In genomic region chr5:24601071-24601835, GRCm38 (mm10) we compare ENCODE assay signal across 8 mouse cellular contexts. TPM values are rescaled to one million over a fixed set of nuclear protein-coding genes. Genes with fewer than 3 reads are reported as not detected.
A peak's percentile ranks its signal among the peaks of the same experiment; 100 is the strongest.
DNase-seq lines count a peak whose midpoint lies in the region; ATAC-seq and TF ChIP-seq lines count a peak whose summit lies in the region.

No protein-coding gene starts in this region.

- peak overlapping the region; percentile 85 for H3K4me2 ChIP-seq in lung, embryonic 16.5 days (ENCODE audit: low read depth, low read length)
- peak overlapping the region; percentile 80 for H3K4me2 ChIP-seq in heart, postnatal 0 days (ENCODE audit: low read depth, low read length)
- peak overlapping the region; percentile 75 for H3K4me2 ChIP-seq in liver, embryonic 16.5 days (ENCODE audit: low read depth, low read length)

- no peaks in the 10 kb centered on the region for H3K27me3 ChIP-seq in lung, embryonic 16.5 days (ENCODE audit: control insufficient read depth, insufficient read depth, low read depth, low read length)
- no peaks in the 10 kb centered on the region for H3K27me3 ChIP-seq in heart, postnatal 0 days (ENCODE audit: control insufficient read depth, insufficient read depth, low read length)
- H3K27me3 ChIP-seq in liver, embryonic 16.5 days (ENCODE audit: control insufficient read depth, insufficient read depth, low read depth, low read length), result peaks cover 81% of the 10 kb centered on the region

- H3K9ac ChIP-seq in lung, embryonic 16.5 days (ENCODE audit: low read length), result peak overlapping the region; percentile 90
- peak overlapping the region; percentile 80 for H3K9ac ChIP-seq in heart, postnatal 0 days (replicated peaks; ENCODE audit: low read depth, low read length)
- no peak overlapping the region; the same call in 1 of the 2 replicates for H3K9ac ChIP-seq in liver, embryonic 16.5 days (ENCODE audit: low read depth, low read length)

- no peak for TF ChIP-seq EP300 in heart, postnatal 0 days (IDR thresholded peaks at IDR 0.05; ENCODE audit: low read depth)

- TF ChIP-seq CTCF in heart, postnatal 0 days (IDR thresholded peaks at IDR 0.05; ENCODE audit: low read depth), result no peak

- H3K4me1 ChIP-seq in lung, embryonic 16.5 days (replicated peaks; ENCODE audit: control insufficient read depth, insufficient read depth, low read length), result peaks cover 56% of the 10 kb centered on the region
- H3K4me1 ChIP-seq in heart, postnatal 0 days (ENCODE audit: control insufficient read depth, insufficient read depth), result peaks cover 39% of the 10 kb centered on the region
- H3K4me1 ChIP-seq in liver, embryonic 16.5 days (ENCODE audit: control insufficient read depth, low read depth, low read length), result peaks cover 7% of the 10 kb centered on the region

- peak overlapping the region; percentile 100 for H3K27ac ChIP-seq in lung, embryonic 16.5 days (ENCODE audit: low read length)
- H3K27ac ChIP-seq in heart, postnatal 0 days (ENCODE audit: low read depth), result peak overlapping the region; percentile 98
- no peak overlapping the region; the same call in 1 of the 2 replicates for H3K27ac ChIP-seq in liver, embryonic 16.5 days (ENCODE audit: low read length)

- no peaks in the 10 kb centered on the region for H3K36me3 ChIP-seq in lung, embryonic 16.5 days (ENCODE audit: control insufficient read depth, insufficient read depth, low read length)
- H3K36me3 ChIP-seq in heart, postnatal 0 days (replicated peaks; ENCODE audit: control insufficient read depth, insufficient read depth, low read length), result no peaks in the 10 kb centered on the region
- no peaks in the 10 kb centered on the region for H3K36me3 ChIP-seq in liver, embryonic 16.5 days (ENCODE audit: control insufficient read depth, insufficient read depth)

- 1% methylated on average over 33 of the region's 33 CpGs for WGBS in lung, embryonic 16.5 days
- WGBS in heart, postnatal 0 days, result 1% methylated on average over 33 of the region's 33 CpGs
- WGBS in liver, embryonic 16.5 days (ENCODE audit: insufficient replicate concordance), result 1% methylated on average over 33 of the region's 33 CpGs

- peak; percentile 45 for DNase-seq in adrenal gland, postnatal 25 days
- DNase-seq in adrenal gland, adult 8-10 months, result no peak
- no peak for DNase-seq in lung, postnatal 14 days
- no peak for DNase-seq in heart, postnatal 0 days (ENCODE audit: low spot score)
- DNase-seq in thymus, postnatal 10 days (ENCODE audit: low spot score in 2 of 2), result no peak

- no peaks in the 10 kb centered on the region for H3K9me3 ChIP-seq in lung, embryonic 16.5 days (ENCODE audit: control insufficient read depth, low read length)
- H3K9me3 ChIP-seq in heart, postnatal 0 days (replicated peaks; ENCODE audit: control insufficient read depth, low read length), result no peaks in the 10 kb centered on the region
- H3K9me3 ChIP-seq in liver, embryonic 16.5 days (replicated peaks; ENCODE audit: control insufficient read depth, low read length), result no peaks in the 10 kb centered on the region

- peak overlapping the region; percentile 70 for H3K4me3 ChIP-seq in lung, embryonic 16.5 days (ENCODE audit: low read length)
- H3K4me3 ChIP-seq in heart, postnatal 0 days (ENCODE audit: low read depth, low read length), result peak overlapping the region; percentile 63
- peak overlapping the region; percentile 52 for H3K4me3 ChIP-seq in liver, embryonic 16.5 days (ENCODE audit: low read depth, low read length)

- ATAC-seq in lung, embryonic 16.5 days (ENCODE audit: low read depth), result peak; percentile 11; the same call in 1 of the 2 replicates
- ATAC-seq in heart, postnatal 0 days (ENCODE audit: insufficient read depth, low read depth), result 0 out of 2 replicates have a peak, but pooled peaks have one; percentile 7
- ATAC-seq in liver, embryonic 16.5 days (ENCODE audit: low read depth), result no peak
- no peak for ATAC-seq in activated CD4-positive, CD25-positive, alpha-beta regulatory T cell, adult 4 months

RNA-seq across cellular contexts. Expression of gene Chpf2, which starts 14.7 kb away (rescaled TPM):
- total RNA-seq in adrenal gland, postnatal 25 days (2021), result 40.7 and 66.4 TPM in 2 replicates
- 10 to 100 TPM; 38.1 to 70.3 (median 57.1) TPM for total RNA-seq in adrenal gland, adult 8-10 months (2022)
- polyA plus RNA-seq in lung, embryonic 16.5 days (2015; fragmentation: Nextera tagmentation; extraction: Ambion mirVana), result 19.4 and 20.2 TPM in 2 replicates
- total RNA-seq in heart, postnatal 0 days (2014; rRNA removed; ENCODE audit: low replicate concordance), result 34.9 and 64.4 TPM in 2 replicates
- polyA plus RNA-seq in heart, postnatal 0 days (2015; fragmentation: Nextera tagmentation; extraction: Ambion mirVana), result 10.5 and 13.2 TPM in 2 replicates
- polyA plus RNA-seq in liver, embryonic 16.5 days (2015; fragmentation: Nextera tagmentation; extraction: Ambion mirVana), result 10.7 and 11.3 TPM in 2 replicates
- 10 to 100 TPM in 1 of 2 experiments, 1 to 10 TPM in 1; 8.3 to 17.8 TPM for polyA plus RNA-seq in activated CD4-positive, CD25-positive, alpha-beta regulatory T cell, adult 4 months (2017; shearing (Covaris generic))

RNA-seq across cellular contexts. Expression of gene Smarcd3, which starts 23.0 kb away (rescaled TPM):
- 14.5 and 18.7 TPM in 2 replicates for total RNA-seq in adrenal gland, postnatal 25 days (2021)
- total RNA-seq in adrenal gland, adult 8-10 months (2022), result 10 to 100 TPM; 14.3 to 42.2 (median 24.7) TPM
- polyA plus RNA-seq in lung, embryonic 16.5 days (2015; fragmentation: Nextera tagmentation; extraction: Ambion mirVana), result 21.1 and 22.2 TPM in 2 replicates
- 79.2 and 98.4 TPM in 2 replicates for total RNA-seq in heart, postnatal 0 days (2014; rRNA removed; ENCODE audit: low replicate concordance)
- 33.9 and 36.9 TPM in 2 replicates for polyA plus RNA-seq in heart, postnatal 0 days (2015; fragmentation: Nextera tagmentation; extraction: Ambion mirVana)
- polyA plus RNA-seq in liver, embryonic 16.5 days (2015; fragmentation: Nextera tagmentation; extraction: Ambion mirVana), result 0.55 and 1.3 TPM in 2 replicates
- polyA plus RNA-seq in activated CD4-positive, CD25-positive, alpha-beta regulatory T cell, adult 4 months (2017; shearing (Covaris generic)), result under 1 TPM in 1 of 2 experiments, not detected in 1; 0.41 TPM

RNA-seq across cellular contexts. Expression of gene Abcf2, which starts 24.0 kb away (rescaled TPM):
- 74.1 and 76.8 TPM in 2 replicates for total RNA-seq in adrenal gland, postnatal 25 days (2021)
- total RNA-seq in adrenal gland, adult 8-10 months (2022), result 10 to 100 TPM; 59.5 to 89.6 (median 75.2) TPM
- polyA plus RNA-seq in lung, embryonic 16.5 days (2015; fragmentation: Nextera tagmentation; extraction: Ambion mirVana), result 88.9 and 93.4 TPM in 2 replicates
- total RNA-seq in heart, postnatal 0 days (2014; rRNA removed; ENCODE audit: low replicate concordance), result 53.7 and 56.0 TPM in 2 replicates
- polyA plus RNA-seq in heart, postnatal 0 days (2015; fragmentation: Nextera tagmentation; extraction: Ambion mirVana), result 46.0 and 49.6 TPM in 2 replicates
- 36.2 and 36.9 TPM in 2 replicates for polyA plus RNA-seq in liver, embryonic 16.5 days (2015; fragmentation: Nextera tagmentation; extraction: Ambion mirVana)
- 10 to 100 TPM; 51.8 to 56.8 TPM for polyA plus RNA-seq in activated CD4-positive, CD25-positive, alpha-beta regulatory T cell, adult 4 months (2017; shearing (Covaris generic))

RNA-seq across cellular contexts. Expression of gene 4931409K22Rik, which starts 44.6 kb away (rescaled TPM):
- total RNA-seq in adrenal gland, postnatal 25 days (2021), result not detected in 2 replicates
- not detected for total RNA-seq in adrenal gland, adult 8-10 months (2022)
- 0.14 TPM in 1 of 2 replicates, not detected in the other for polyA plus RNA-seq in lung, embryonic 16.5 days (2015; fragmentation: Nextera tagmentation; extraction: Ambion mirVana)
- total RNA-seq in heart, postnatal 0 days (2014; rRNA removed; ENCODE audit: low replicate concordance), result not detected in 2 replicates
- polyA plus RNA-seq in heart, postnatal 0 days (2015; fragmentation: Nextera tagmentation; extraction: Ambion mirVana), result not detected in 2 replicates
- not detected in 2 replicates for polyA plus RNA-seq in liver, embryonic 16.5 days (2015; fragmentation: Nextera tagmentation; extraction: Ambion mirVana)
- under 1 TPM in 1 of 2 experiments, not detected in 1; 0.46 TPM for polyA plus RNA-seq in activated CD4-positive, CD25-positive, alpha-beta regulatory T cell, adult 4 months (2017; shearing (Covaris generic))

Comparison
In these comparisons a context has a peak if more than half of its experiments do, and no peak if none do; other contexts are left out.
1. ATAC-seq: peak in lung, embryonic 16.5 days (single experiment) and heart, postnatal 0 days (single experiment); none in liver, embryonic 16.5 days (single experiment) and activated CD4-positive, CD25-positive, alpha-beta regulatory T cell, adult 4 months (single experiment).
2. Peak in every context shown above with its lines, with median percentiles within 50 percentile points of each other: H3K4me2 ChIP-seq and H3K4me3 ChIP-seq.